Mouse (Mus musculus) lung, postnatal 0 days (tissue): ENCODE measurements at regions not wholly inside any gene's neighbourhood (a gene's known extent, or its start where the extent isn't known, plus 50 kb on each side); places are given as distances from the start of the nearest gene placed in this dataset.

Experiments
- CTCF ChIP-seq: IDR thresholded peaks from 2 replicates; pipeline ENCODE4 v1.5.1; 2016; ENCODE audit warnings: antibody characterized with exemption, mild to moderate bottlenecking
- EP300 ChIP-seq: IDR thresholded peaks from 2 replicates; pipeline ENCODE4 v1.6.1; 2016; ENCODE audit warnings: antibody characterized with exemption, mild to moderate bottlenecking, control low read depth

DNA sequence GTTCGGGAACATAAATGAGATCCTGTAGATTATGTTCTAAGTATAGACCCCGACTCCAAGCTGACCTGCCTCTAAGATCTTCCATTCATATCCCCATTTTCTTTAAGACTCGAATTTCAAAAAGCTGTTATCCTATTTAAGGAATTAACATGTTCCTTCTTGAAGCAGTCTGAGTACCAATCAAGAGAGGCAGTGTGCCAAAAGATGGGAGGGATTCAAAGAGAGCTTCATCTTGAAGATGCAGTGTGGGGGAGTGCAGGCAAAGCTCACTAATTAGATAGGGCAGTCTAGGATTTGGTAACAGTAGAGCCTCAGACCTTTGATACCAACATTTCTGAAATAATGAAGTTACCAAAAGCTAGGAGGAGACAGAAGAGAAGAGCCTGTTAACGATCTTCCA lies 383.7 kb upstream of the Cdh5 start:
- no peak for TF ChIP-seq CTCF
- no peak for TF ChIP-seq EP300
